Mouse (Mus musculus): ENCODE measurements around the gene Nck2.

Gene Nck2

GRCm38 (mm10) chr1:43436554-43436953, 7.8 kb upstream of the Nck2 start:
- DNase-seq = no peak

GRCm38 (mm10) chr1:43439261-43439660, 5.1 kb upstream of the Nck2 start:
- no peak for DNase-seq

DNA sequence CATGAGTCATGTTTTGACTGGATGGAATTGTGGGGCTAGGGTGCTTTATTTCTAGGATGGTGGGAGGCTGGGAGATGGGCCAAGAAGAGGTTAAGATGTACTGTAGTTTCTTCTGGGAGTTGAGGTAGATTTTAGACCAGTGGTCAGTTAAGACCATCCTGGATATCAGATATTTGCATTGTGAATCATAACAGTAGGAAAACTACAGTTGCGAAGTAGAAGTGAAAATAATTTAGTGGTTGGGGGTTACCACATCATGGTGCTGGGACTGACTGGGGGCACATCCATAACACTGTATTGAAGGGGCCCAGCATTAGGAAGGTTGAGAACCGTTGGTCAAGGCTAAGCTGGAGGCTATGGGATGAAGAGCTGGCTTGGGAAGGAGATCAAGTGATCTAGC, 1.8 kb upstream of the Nck2 start:
- no peak for DNase-seq

- peak; percentile 77 to 88 for DNase-seq
These were observed 1.1 kb downstream of the Nck2 start for GRCm38 (mm10) chr1:43445170-43446088.

DNA sequence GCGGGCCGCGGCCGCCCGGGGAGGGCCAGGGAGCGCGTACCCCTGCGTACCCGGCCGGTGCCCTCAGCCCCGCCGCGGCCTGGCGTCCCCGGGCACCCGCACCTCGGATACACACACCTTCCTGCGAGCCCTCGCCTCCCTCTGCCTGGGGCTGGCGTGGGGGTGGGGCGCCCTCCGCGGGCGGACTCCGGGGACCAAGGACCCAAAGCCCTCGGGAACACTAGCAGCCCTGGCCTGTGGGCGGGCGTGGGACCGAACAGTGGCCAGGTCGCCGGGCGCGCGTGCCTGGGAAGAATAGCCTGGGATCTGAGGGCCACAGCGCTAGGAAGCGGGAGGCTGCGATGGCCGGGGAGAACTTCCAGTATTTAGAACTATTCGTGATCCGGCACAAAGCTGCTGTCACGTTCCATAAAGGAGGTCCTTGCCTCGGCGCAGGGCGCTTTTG, 1.7 kb downstream of the Nck2 start:
- DNase-seq = peak; percentile 65 to 74

DNA sequence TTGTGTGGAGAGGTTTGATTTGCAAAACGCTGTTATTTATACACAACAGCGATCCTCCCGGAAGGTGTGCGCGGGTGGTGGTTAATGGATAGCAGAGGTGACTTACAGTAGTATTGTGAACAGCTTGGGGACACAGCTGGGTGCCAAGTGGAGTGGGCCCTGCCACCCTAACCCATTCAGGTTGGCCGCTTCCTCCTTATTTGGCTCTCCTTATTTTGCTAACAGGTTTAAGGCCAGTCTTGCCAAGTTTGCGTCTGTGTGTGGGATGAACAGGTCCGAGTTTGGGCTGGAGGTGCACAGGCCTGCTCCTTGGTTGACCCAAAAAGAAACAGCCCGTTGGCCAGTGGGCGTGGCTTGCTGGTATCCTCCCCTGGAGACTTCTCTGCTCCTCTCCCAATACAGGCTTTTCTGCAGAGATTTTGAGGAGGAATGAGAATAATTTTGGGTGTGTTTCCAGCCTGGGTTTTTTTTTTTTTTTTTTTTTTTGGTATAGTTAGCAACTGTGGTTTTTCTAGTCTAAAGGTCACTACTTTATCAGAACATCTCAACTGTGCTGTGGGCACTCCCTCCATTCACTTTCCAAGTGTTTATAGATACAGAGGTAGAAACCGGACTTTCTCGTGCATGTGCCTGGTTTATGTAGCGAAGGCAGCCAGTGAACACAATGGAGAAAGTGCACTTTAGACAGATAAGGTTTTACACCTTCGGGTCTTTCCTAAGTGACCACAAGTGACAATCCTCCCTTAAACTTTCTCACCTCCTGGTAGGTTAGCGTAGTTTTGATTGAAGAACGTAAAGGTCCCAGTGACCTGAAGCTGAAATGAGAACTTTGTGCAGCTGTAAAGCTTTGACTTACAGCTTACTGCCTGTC, 2.6 kb downstream of the Nck2 start:
- peak; percentile 66 to 73 for DNase-seq

DNA sequence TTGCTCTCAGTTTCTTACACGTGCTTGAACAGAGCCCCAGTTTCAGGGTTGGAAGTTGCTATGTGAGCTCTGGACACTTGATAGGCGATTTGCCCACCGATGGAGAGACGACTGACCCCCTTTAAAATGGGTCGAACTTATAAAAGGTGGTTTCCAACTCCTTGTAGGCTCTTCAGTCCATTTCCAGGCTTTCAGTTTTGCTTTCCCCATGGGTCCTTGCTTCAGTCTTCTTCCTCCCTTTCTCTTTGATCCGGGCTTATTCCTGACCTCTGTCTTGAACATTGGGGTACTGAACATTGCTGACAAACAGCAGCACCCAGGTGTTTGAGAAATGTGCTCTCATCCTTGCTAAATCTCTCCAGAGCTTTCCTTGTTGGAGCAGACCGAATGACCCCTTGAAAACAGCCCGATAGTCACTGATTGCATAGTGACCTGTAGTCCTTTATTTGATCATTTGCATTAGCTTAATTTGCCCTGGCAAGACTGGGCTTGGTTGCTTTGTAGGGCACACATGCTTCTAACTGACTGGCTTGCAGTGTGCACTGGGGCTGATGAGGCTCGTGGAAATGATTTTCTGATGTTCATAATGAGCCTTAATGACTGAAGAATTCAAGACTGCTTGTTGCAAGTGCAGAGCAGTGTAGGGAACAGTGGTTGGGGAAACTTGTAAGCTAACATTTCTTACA, 3.4 kb downstream of the Nck2 start:
- no peak for DNase-seq

DNA sequence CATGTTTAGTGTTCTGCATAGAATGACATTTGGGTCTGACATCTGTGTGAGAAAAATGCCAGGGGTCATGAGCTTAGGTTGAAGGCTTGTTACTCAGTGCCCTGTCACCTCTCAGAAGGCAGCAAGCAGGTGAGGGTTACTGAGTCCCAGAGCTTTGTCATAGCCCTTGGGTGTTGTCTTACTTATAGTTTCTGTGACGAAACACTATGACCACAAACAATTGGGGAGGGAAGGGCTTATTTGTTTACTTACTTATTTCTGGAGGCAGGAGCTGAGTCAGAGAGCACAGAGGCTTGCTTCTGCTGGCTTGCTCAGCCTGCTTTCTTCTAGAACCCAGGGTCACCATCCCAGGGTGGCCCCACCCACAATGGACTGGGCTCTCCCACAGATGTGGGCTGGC, 6.4 kb downstream of the Nck2 start:
- DNase-seq = no peak

- no peak for DNase-seq
These were observed 9.3 kb downstream of the Nck2 start for GRCm38 (mm10) chr1:43453683-43454082.

- no peak for DNase-seq
These were observed 10.4 kb downstream of the Nck2 start for GRCm38 (mm10) chr1:43454741-43455140.

- no peak for DNase-seq
These were observed 10.8 kb downstream of the Nck2 start for GRCm38 (mm10) chr1:43455196-43455595.

GRCm38 (mm10) chr1:43457012-43457766, 12.8 kb downstream of the Nck2 start:
- no peak for DNase-seq

GRCm38 (mm10) chr1:43460468-43460867, 16.1 kb downstream of the Nck2 start:
- DNase-seq = no peak

DNA sequence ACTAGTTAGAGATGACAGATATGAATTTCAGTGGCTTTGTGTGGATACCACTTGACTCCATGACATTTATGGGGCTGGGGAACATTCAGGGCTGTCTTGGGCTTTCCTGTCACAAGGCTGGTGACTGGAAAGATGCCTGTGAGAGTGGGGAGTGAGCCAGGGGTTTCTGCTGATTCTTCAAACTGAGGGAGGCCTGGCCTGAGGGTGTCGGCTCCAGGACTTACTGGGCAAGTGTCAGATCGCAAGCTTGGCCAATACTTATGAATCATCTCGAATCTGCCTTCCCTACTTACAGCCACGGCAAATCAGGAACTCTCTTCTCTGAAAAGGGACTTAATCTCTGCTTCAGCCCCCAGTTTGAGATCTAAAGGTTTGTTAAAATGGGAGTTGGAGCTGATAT, 18.3 kb downstream of the Nck2 start:
- DNase-seq = peak in 1 of 2 experiments; percentile 27

DNA sequence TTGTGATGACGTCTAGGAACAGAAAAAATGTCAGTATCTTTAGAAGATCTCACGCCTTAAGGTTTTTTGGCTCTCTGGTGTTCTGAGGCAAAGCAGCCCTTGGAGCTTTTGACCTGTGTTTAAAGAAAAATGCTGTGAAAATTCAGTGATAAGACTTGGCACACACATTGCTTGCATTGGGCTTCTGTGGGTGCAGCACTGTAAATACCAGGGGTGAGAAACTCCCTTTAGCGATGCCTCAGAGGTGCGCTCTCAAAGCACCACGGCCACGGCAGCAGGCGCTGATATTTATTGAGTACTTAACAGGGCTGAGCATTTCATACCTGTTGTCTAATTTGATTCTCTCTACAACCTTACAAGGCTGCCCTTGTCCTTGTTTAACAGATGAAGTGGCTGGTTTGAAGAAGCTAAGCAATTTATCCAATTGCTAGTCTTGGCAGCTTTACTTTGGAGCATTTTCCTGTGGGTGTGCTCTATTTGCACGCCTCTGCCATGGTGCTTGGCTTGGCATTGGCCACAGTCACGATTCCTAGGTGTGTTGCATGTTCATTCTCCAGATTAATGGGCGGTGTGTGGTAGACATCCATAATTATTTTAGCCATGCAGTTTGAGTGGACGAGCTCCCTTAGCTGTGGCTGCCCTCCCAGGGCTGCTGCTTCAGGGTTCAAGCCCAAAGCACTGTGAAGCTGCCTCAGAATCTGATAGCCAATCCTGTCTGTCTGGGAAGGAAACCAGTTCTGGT, 19.7 kb downstream of the Nck2 start:
- DNase-seq = peak in 1 of 2 experiments; percentile 12

DNA sequence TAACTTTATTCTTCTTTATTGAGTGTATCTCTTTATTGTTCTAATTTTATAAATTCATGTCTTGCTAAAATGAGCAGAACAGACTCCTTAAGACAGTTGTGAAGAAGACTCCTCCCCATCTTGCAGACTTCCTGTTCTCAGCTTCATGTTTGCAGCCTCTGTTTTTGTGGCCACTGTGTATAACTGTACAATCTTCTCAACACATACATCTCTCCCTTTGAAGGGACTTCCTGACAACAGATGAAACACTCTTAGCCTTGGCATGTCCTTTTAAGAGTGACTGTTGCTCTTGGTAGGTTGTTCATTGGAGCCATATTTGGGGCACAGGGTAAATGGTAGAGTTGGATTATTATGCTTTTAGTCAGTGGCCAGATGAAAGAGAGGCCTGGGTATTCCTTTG, 20.6 kb downstream of the Nck2 start:
- DNase-seq = no peak

DNA sequence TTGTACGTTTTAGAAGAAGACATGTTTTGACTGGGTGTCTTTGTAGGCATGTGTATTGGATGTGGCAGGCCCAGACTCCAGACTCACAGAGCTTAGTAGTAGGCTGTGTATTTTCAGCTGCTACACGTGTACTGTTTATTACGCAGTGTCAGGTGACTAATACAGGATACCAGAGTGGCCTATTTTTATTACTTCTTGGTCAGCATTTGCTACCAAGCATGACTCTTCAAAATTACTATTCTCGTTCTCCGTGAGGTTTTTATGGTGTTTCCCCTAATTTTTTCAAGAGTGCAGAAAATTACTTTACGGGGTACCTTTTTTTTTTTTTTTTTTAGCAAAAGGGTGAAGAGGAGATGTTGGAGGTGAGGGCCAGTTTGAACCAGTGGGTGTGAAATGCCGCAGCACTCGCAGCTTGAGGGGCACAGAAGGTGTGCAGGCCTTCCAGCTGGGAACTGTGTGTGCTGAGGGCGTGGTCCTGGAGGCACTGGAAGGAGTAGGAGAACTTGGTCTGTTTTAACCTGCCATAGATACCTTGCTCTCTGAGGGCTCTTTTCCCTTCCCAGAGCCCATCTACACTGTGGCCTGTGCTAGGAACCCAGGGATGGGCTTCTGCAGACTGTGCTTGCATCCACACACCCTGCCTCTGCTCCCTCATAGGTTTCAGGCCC, 21.7 kb downstream of the Nck2 start:
- DNase-seq = no peak

DNA sequence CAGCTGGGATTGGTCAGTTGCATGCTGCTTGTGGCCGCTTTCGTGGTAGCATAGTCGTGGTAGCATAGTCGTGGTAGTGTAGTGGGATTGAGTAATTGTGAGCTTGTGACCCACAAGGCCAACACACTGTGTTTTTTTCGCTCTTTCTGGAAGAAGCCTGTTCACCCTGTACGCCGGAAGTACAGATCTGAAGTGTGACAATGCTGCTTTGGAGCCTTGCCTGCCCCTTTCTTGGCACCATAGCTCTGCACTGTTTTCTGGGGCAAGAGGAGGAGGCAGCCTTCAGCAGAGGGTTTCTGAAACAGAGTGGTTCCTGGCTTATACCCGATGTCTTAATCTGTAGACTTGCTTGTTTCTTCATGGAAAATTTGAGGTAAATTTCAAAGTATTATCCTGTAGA, 23.3 kb downstream of the Nck2 start:
- DNase-seq = peak; percentile 66 to 75

DNA sequence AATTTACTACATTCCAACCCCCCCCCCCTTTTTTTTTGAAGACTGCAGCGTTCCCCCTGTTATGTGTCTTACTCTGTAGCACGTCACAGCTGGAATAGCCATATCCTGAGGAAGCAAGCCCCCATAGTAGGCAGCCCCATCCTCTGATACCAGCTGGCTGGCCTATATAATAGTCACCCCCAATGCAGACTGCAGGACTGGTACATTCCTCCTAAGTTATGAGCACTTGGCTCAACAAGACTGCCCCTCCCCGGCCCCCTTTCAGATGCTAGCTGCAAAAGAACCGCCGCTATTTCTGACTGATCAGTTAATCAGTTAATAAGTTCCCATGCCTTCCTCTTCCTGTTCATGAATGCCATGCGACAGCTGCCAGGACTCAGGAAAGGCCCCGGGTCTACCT, 23.8 kb downstream of the Nck2 start:
- DNase-seq = peak in 1 of 2 experiments; percentile 11

DNA sequence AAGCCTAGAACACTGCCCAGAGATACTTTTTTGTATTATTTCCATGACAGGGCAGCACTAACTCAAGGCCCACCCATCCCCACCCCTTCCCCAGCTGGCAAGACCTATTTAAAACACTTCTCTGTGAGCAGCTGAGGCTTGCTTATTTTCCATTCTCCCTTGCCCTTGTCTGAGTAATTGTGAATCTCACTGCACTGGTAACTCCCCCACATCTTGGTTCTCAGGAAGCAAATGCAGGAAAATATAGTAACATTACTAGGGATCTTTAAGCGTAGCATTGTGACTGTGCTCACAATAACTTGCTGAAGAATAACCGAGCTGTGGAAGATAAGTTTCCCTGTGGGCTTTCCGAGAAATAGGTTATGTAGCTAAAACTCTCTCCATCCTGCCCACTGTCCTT, 24.6 kb downstream of the Nck2 start:
- no peak for DNase-seq

Data from cerebellum, adult 18-20 months (tissue).